Mouse (Mus musculus): ENCODE measurements at regions not wholly inside any gene's neighbourhood (a gene's known extent, or its start where the extent isn't known, plus 50 kb on each side); places are given as distances from the start of the nearest gene placed in this dataset.
A peak's percentile ranks its signal among the peaks of the same experiment; 100 is the strongest.

GRCm38 (mm10) chr6:14044654-14045053 lies 173.3 kb upstream of the 2610001J05Rik start:
- no peak for DNase-seq

- DNase-seq = no peak
Observed at GRCm38 (mm10) chr6:14025898-14026297, 154.6 kb upstream of the 2610001J05Rik start.

DNA sequence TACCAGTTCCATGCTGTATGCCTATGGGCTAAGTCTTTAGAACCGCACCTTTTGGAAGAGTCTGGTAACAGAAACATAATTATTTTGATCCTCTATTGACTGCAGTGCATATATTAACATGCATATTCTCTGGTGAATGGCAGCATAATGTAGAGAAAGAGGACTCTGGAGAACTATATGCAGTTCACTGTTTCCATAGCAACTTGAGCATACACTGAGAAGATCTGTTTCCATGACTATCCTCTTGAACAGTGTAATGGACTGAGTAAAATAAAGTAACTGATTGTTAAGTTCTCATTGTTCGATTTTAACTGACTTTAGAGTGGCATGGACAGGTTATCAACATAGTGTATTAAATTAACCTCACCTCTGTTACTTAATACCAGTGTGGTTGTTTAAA lies 147.6 kb upstream of the 2610001J05Rik start:
- DNase-seq = no peak

- DNase-seq = peak; percentile 87
Observed at GRCm38 (mm10) chr6:13982606-13983389, 111.5 kb upstream of the 2610001J05Rik start.

- peak; percentile 23 to 60 for DNase-seq
Observed at GRCm38 (mm10) chr6:13974710-13975506, 103.6 kb upstream of the 2610001J05Rik start.

- no peak for DNase-seq
Observed at GRCm38 (mm10) chr6:13964471-13964870, 93.2 kb upstream of the 2610001J05Rik start.

GRCm38 (mm10) chr6:13964013-13964412 lies 92.7 kb upstream of the 2610001J05Rik start:
- no peak for DNase-seq

DNA sequence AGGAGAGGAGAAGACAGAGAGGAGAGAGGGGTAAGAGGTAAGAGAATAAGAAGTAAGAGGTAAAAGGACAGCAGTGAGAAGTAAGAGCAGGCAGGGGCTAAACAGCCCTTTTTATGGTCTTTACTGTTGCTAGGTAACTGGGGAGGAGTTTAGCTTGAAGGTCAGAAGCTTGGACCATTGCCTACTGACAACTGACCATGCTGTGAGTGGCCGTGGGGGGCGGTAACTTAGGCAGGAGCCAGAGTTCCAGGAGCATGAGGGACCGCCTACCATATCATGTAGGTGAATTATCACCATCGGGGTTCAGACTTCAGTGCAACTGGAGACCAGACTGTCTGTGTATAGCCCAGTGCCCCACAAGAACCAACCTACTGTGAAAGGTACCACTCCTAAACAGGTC lies 78.3 kb upstream of the 2610001J05Rik start:
- no peak for DNase-seq

DNA sequence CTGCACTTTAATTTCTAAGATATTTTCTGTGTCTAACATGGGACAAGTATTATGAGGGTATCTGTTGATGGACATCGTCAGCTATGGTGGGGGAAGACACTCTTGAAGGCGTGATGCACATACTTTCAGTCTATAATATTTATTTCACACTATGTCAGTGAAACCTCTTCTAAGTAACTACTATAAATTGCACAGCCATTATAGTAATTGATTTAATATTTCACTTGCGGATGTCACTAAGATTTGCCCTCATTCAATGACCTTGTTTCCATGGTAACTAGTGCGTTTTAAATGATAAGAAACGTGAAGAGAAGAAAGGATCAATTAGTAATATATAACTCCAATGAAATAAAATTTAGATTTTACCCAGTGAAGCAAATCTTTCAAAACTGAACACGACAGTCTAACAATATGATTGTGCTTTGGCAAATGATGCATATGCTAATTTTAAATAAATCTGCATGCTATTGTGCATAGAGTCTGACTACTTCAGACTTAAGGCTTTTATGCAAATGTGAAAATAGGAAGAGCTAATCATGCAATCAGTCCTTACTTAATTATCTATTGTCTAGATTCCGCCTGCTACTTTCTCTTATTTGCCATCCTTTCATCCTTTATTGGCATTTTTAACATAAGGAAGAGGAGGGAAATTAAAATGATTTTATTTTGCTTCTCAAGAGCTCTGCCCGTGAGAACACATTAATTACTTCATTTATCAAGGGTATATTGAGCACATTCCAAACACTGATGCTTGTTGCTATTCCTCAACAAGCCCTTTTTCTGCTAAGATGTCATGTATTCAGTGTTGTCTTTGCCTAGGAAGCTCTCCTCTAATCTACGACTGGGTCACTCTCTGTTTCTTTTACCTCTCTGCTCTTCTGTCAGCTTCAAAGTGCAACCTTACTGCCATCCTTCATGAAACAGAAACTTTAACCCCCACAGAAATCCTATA lies 49.8 kb upstream of the 2610001J05Rik start:
- no peak for DNase-seq

Measured in cerebellum, postnatal 14 days (tissue).